Mouse (Mus musculus): ENCODE results near the gene Oscp1. TPM values are rescaled to one million over a fixed set of nuclear protein-coding genes. Genes with fewer than 3 reads are reported as not detected.

The Oscp1 gene
- total and polyA plus RNA-seq, 3 experiments, result 3.9 to 6.7 (median 5.0) TPM

GRCm38 (mm10) chr4:126134236-126134635 is 75.9 kb downstream of the Oscp1 start:
- Histone ChIP-seq H3K27me3 (replicated peaks) (no peaks in the 10 kb centered on the region), H3K4me1 (ENCODE audit: control insufficient read depth in 1 of 2, insufficient read depth in 2 of 2) (peaks cover 0 to 20% of the 10 kb centered on the region in 2 experiments; a peak in 3 of 4 replicates), H3K4me3 (replicated peaks in 1 of 3; ENCODE audit: low read depth in 2 of 3, low read length in 2 of 3, poor library complexity in 1 of 3) (no peak overlapping the region), H3K36me3 (replicated peaks in 1 of 2; ENCODE audit: control insufficient read depth in 1 of 2, insufficient read depth in 1 of 2, low read length in 1 of 2) (peaks cover 90 to 96% of the 10 kb centered on the region in 2 experiments), H3K9ac (ENCODE audit: insufficient read depth, low read depth) (no peak overlapping the region), H3K27ac (ENCODE audit: insufficient read depth, low read depth) (no peak overlapping the region), H3K4me2 (ENCODE audit: insufficient read depth, low read depth, poor library complexity, severe bottlenecking) (no peak overlapping the region), H3K9me3 (replicated peaks; ENCODE audit: low read length) (no peaks in the 10 kb centered on the region), H3K79me2 (replicated peaks; ENCODE audit: control insufficient read depth, extremely low read depth, insufficient read depth, poor library complexity, severe bottlenecking) (no peaks in the 10 kb centered on the region)
- in situ Hi-C loops (cut with MboI; ENCODE audit: low pct_ligation_motif_present, low pct_unique_long_range_greater_than_20kb, low sequenced_read_pairs), result no loop called here
- TF ChIP-seq ZC3H11A (IDR thresholded peaks at IDR 0.05; ENCODE audit: low read depth, low read length) (no peak), IRF4 (IDR thresholded peaks at IDR 0.05; ENCODE audit: low read depth, low read length) (no peak), NELFE (IDR thresholded peaks at IDR 0.05; ENCODE audit: low read depth, low read length) (no peak), MAZ (IDR thresholded peaks at IDR 0.05; ENCODE audit: low read depth, low read length) (no peak), HCFC1 (IDR thresholded peaks at IDR 0.05; ENCODE audit: low read depth, low read length) (no peak), MXI1 (IDR thresholded peaks at IDR 0.05; ENCODE audit: low read depth, low read length) (no peak), SIN3A (IDR thresholded peaks at IDR 0.05; ENCODE audit: low read length) (no peak), E2F4 (IDR thresholded peaks at IDR 0.05; ENCODE audit: insufficient replicate concordance, low read depth, low read length) (no peak)
- dilution Hi-C loops (cut with MboI; ENCODE audit: extremely low pct_ligation_motif_present, extremely low pct_unique_long_range_greater_than_20kb, low sequenced_read_pairs), result no loop called here
- DNase-seq (ENCODE audit: extremely low read depth), result no peak

GRCm38 (mm10) chr4:126134639-126135038 is 76.3 kb downstream of the Oscp1 start:
- no peak for DNase-seq (ENCODE audit: extremely low read depth)
- H3K27ac ChIP-seq (ENCODE audit: insufficient read depth, low read depth), result no peak overlapping the region
- no peaks in the 10 kb centered on the region for H3K79me2 ChIP-seq (replicated peaks; ENCODE audit: control insufficient read depth, extremely low read depth, insufficient read depth, poor library complexity, severe bottlenecking)
- peaks cover 0 to 20% of the 10 kb centered on the region in 2 experiments; a peak in 3 of 4 replicates for H3K4me1 ChIP-seq (ENCODE audit: control insufficient read depth in 1 of 2, insufficient read depth in 2 of 2)
- H3K9ac ChIP-seq (ENCODE audit: insufficient read depth, low read depth), result no peak overlapping the region
- TF ChIP-seq CHD2 (IDR thresholded peaks at IDR 0.05; ENCODE audit: low read length) (no peak), ELF1 (IDR thresholded peaks at IDR 0.05; ENCODE audit: low read depth, low read length) (no peak), BHLHE40 (IDR thresholded peaks at IDR 0.05; ENCODE audit: low read depth, low read length) (no peak), MEF2A (IDR thresholded peaks at IDR 0.05; ENCODE audit: borderline replicate concordance, low read depth, low read length) (no peak), ZNF384 (IDR thresholded peaks at IDR 0.05; ENCODE audit: low read depth, low read length) (no peak)
- H3K36me3 ChIP-seq (replicated peaks in 1 of 2; ENCODE audit: control insufficient read depth in 1 of 2, insufficient read depth in 1 of 2, low read length in 1 of 2), result peaks cover 90 to 96% of the 10 kb centered on the region in 2 experiments
- dilution Hi-C loops (cut with MboI; ENCODE audit: extremely low pct_ligation_motif_present, extremely low pct_unique_long_range_greater_than_20kb, low sequenced_read_pairs), result no loop called here
- no peak overlapping the region for H3K4me2 ChIP-seq (ENCODE audit: insufficient read depth, low read depth, poor library complexity, severe bottlenecking)
- H3K9me3 ChIP-seq (replicated peaks; ENCODE audit: low read length), result no peaks in the 10 kb centered on the region
- in situ Hi-C loops (cut with MboI; ENCODE audit: low pct_ligation_motif_present, low pct_unique_long_range_greater_than_20kb, low sequenced_read_pairs), result no loop called here
- H3K4me3 ChIP-seq (replicated peaks in 1 of 3; ENCODE audit: low read depth in 2 of 3, low read length in 2 of 3, poor library complexity in 1 of 3), result no peak overlapping the region
- H3K27me3 ChIP-seq (replicated peaks), result no peaks in the 10 kb centered on the region

GRCm38 (mm10) chr4:126137773-126138172 is 79.4 kb downstream of the Oscp1 start:
- Histone ChIP-seq H3K79me2 (replicated peaks; ENCODE audit: control insufficient read depth, extremely low read depth, insufficient read depth, poor library complexity, severe bottlenecking) (no peaks in the 10 kb centered on the region), H3K4me1 (ENCODE audit: control insufficient read depth in 1 of 2, insufficient read depth in 2 of 2) (peaks cover 0 to 20% of the 10 kb centered on the region in 2 experiments; a peak in 3 of 4 replicates), H3K27me3 (replicated peaks) (no peaks in the 10 kb centered on the region), H3K4me3 (replicated peaks in 1 of 3; ENCODE audit: low read depth in 2 of 3, low read length in 2 of 3, poor library complexity in 1 of 3) (no peak overlapping the region), H3K9ac (ENCODE audit: insufficient read depth, low read depth) (no peak overlapping the region), H3K36me3 (replicated peaks in 1 of 2; ENCODE audit: control insufficient read depth in 1 of 2, insufficient read depth in 1 of 2, low read length in 1 of 2) (peaks cover 78 to 87% of the 10 kb centered on the region in 2 experiments), H3K9me3 (replicated peaks; ENCODE audit: low read length) (no peaks in the 10 kb centered on the region), H3K27ac (ENCODE audit: insufficient read depth, low read depth) (no peak overlapping the region), H3K4me2 (ENCODE audit: insufficient read depth, low read depth, poor library complexity, severe bottlenecking) (no peak overlapping the region)
- TF ChIP-seq POLR2A (IDR thresholded peaks at IDR 0.05; ENCODE audit: low read depth, low read length) (no peak), ZMIZ1 (IDR thresholded peaks at IDR 0.05; ENCODE audit: low read depth, low read length) (no peak), MYC (IDR thresholded peaks at IDR 0.05; ENCODE audit: low read depth, low read length) (no peak), TBP (conservative IDR thresholded peaks at IDR 0.05; ENCODE audit: low read depth, low read length) (no peak), ELF1 (IDR thresholded peaks at IDR 0.05; ENCODE audit: low read depth, low read length) (no peak)
- in situ Hi-C loops (cut with MboI; ENCODE audit: low pct_ligation_motif_present, low pct_unique_long_range_greater_than_20kb, low sequenced_read_pairs), result no loop called here
- DNase-seq (ENCODE audit: extremely low read depth), result no peak
- dilution Hi-C loops (cut with MboI; ENCODE audit: extremely low pct_ligation_motif_present, extremely low pct_unique_long_range_greater_than_20kb, low sequenced_read_pairs), result no loop called here
